Mouse (Mus musculus) layer of hippocampus, postnatal 36 days (tissue): Measurements from ENCODE around the gene Uggt1. TPM values are rescaled to one million over a fixed set of nuclear protein-coding genes. Genes with fewer than 3 reads are reported as not detected.

ENCODE experiments used
- DNase-seq, 2 experiments: peaks; one replicate each; pipeline ENCODE4 v3.0.0; 2022
- total RNA-seq, 2 experiments: library from RNA; stranded (reverse); gene quantifications; 2 replicates each; pipeline ENCODE4 v1.2.3; 2021

Gene Uggt1
- total RNA-seq, 2 experiments from 2014 or later, result 43.9 to 48.1 TPM

DNA sequence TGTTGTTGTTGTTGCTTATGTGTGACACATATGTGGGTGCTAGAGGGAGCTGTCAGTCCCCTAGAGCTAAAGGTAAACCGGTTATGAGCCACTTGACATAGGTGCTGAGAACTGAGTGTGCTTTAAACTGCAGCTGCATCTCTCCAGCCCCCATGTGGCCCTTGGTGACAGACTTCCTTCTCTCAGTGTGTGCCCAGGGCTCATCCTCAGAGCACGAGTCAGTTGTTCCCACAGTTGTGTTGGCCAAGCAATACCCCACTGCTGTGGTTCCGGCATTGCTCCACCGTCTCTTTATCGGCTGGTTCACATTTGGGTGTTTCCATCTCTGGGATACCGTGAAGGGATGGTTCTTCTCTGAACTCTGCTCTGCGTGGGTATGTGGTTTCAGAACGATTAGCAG lies 12.8 kb upstream of the Uggt1 start:
- no peak for DNase-seq

DNA sequence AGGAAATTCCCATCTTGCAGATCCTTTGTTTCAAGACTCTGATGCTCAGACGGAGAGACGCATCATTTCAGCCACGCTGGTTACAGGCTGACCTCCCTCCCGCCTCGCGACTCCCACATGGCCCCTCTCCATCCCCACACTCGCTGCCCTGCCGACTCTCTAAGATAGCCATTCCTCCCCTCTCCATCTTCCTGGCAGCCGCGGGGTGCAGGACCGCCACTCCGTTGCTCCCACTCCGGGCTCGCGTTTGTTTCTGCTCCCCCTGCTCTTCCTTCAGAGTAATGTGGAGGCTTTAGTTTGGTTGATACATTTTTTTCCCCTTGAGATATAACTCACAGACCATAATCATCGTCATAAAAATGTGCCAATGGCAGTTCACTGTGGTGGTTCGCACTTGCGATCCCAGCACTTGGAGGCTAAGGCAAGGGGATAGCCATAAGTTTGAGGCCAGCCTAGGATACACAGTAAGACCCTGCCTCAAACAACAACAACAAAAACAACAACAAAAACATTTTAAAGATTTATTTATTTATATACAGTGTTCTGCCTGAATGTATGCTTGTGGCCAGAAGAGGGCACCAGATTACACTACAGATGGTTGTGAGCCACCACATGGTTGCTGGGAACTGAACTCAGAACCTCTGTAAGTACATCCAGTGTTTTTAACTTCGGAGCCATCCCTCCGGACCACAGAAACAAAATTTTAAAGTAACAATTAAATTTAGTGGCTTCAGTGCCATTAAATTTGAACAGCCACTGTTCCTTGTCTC lies 11.5 kb upstream of the Uggt1 start:
- no peak for DNase-seq

- no peak for DNase-seq
Measured at GRCm38 (mm10) chr1:36254635-36255360, 10.3 kb upstream of the Uggt1 start.

DNA sequence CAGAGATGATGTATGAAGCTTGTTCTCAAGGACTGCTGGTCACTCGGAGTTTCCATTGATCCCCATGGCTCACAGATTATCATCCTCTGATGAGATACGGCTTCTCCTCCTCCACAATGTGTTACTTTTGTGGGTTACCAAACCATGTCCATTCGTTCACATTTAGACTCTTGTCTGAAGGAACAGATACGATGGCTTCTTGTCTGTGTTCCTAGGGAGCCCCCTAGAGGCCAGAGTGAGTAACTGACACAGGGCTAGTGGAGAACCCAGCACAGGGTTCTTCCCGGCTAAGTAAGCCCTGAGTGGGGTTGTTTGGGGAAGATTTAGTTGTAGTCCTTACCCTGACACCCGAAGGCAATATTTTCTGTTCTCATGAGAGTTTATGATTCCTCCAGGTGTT lies 8.3 kb upstream of the Uggt1 start:
- DNase-seq, result peak; percentile 54 to 57

GRCm38 (mm10) chr1:36251426-36251825 lies 6.9 kb upstream of the Uggt1 start:
- no peak for DNase-seq

- DNase-seq, result no peak
Measured at GRCm38 (mm10) chr1:36246688-36247087, 2.2 kb upstream of the Uggt1 start.

DNA sequence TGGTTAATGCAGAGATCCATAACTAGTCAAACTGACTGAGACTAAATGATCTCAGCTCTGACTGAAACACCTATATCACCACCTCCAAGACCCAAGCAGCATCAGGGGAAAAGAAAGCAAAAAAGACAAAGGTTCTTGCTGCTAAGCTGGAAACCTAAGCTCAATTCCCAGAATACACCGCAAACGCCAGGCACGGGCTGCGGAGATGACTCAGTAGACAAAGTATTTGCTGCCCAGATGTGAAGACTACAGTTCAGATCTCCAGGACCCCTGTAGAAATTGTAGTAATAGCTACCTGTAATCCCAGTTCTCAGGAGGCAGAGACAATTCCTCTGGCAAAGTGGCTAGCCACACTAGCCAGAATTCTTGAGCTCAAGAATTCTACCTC lies 302 bp upstream of the Uggt1 start:
- DNase-seq, result no peak

DNA sequence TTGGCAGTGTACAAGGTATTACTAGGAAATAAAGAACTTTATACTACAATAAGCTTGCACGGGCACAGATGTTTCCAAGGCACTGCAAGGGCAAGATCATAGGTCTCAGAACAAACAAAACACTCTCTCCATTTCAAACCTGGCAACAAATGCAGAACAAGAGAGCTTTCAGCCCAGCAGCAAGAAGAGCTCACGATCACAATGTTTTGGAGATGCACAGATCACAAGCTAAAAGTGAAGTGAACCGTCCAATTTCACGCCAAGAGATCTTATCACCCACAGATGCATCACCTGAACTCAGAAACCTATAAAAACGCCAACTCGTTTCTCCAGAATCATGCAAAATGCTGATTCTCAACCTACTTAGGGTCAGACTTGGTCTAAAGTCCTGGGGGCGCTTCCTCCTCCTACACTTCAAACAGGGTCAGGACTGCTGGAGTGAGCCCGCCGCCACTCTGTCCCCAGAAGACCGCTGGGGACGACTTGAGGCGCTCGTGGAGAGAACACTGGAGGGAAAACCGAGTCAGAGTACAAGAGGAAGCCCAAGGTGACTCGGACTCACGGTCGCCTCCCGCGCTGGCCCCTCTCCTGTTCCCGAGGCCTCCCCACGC lies 968 bp downstream of the Uggt1 start:
- no peak for DNase-seq

- DNase-seq, result no peak
Measured at GRCm38 (mm10) chr1:36241903-36242429, 2.6 kb downstream of the Uggt1 start.

DNA sequence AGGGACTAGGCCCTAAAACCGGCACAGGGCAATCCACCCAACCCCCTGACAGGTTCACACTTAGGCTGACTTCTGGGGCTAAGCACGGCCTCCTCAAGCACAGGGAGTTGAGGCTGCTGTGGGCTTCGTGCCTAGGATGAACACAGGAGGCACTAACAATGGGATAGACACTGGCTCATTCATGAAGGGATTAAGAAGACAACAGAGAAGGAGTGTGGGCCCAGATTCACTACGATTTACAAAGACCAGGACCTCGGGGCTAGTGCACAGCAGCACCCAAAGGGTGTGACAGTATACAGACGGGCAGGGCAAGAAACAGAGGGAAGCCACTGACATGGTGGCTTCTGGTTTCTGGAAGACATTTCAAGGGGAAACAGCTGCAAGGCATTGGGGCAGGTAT lies 4.3 kb downstream of the Uggt1 start:
- DNase-seq, result no peak

- no peak for DNase-seq
Measured at GRCm38 (mm10) chr1:36239396-36239795, 5.1 kb downstream of the Uggt1 start.

DNA sequence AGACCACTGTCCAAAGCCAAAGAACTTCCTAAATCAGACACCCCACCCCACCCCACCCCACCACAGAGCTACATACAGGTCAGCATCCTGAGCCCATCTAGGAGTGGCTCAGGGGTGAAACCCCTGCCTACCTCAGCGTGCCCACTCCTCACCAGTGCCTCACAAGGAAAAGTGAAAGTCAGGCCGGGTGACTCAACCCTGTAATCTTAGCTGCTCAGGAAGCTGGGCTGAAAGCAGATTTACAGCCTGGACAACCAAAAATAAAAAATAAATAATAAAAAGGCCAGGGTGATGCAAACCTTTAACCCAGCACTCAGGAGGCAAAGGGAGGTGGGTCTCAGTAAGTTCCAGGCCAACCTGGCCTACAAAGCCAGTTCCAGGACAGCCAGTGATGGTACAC lies 8.7 kb downstream of the Uggt1 start:
- no peak for DNase-seq

- no peak for DNase-seq
Measured at GRCm38 (mm10) chr1:36235057-36235639, 9.4 kb downstream of the Uggt1 start.

- no peak for DNase-seq
Measured at GRCm38 (mm10) chr1:36233218-36233617, 11.3 kb downstream of the Uggt1 start.

DNA sequence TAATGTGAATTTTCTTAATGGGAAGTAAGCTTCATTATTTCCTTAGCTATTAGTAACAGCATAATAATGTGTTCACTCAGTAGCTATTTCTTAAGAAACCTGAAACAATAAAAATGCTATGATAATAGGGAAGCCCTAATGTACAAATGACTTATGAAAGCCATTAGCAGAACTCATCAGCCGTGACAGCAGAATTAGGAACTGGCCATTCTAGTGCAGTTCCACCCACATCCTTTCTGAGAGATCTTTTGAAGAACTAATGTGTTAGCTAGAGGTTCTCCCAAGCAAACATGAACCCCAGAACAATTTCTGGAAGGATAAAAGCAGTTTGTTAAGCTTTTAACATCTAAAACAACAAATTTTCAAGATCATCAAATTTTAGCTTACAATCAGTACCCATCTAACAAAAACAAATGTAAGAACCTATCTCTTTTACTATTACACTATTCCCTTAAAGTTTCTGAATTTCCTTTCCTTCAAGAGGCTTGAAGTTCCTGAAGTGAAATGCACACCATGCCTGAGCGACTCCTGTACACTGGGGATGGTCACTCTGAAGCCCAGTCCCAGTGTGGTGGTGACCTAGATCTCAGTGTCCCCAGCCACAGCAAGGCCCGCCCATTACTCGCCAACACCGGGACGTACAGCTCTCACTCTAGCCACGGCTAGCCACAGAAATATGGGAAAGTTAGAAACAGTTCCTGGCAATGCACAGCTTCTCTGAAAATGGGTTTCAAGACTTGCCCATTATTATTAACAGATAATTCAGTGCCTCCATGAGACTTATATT lies 13.4 kb downstream of the Uggt1 start:
- no peak for DNase-seq

DNA sequence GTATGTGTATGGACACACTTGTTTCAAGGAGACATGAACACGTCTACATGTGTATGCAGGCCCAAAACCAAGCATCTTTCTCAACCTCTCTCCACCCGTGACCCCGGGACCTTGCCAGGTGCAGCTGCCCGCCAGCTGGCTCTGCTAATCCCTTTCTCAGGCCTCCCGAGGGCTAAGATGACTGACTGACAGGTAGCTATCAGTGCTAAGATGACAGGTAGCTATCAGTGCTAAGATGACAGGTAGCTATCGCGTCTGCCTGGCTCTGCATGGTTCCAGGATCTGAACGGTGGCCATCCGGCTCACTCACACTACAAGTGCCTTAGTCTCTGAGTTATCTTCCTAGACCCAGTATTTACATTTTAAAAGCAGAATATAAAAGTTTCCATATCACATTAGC lies 16.1 kb downstream of the Uggt1 start:
- DNase-seq, result no peak

GRCm38 (mm10) chr1:36224648-36225047 lies 19.9 kb downstream of the Uggt1 start:
- no peak for DNase-seq

DNA sequence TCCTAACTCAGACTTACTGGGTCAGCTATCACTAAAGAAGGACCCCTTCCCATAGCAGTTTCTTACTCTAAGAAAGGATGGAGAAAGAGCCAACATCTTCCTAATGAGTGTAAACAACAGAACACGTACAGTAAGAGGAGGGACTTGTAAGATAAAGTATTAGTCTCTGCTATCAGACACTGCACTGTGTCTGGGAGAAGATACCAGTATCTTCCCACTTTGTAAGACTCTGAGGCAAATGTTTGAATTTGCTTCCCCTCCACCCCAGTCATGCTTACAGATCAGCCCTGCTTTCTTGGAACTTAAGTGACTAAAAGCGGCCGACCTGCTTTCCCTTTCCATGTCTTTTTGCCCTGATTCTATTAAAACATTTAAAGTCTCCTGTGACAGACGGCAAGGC lies 30.2 kb downstream of the Uggt1 start:
- no peak for DNase-seq

GRCm38 (mm10) chr1:36201739-36202138 lies 42.8 kb downstream of the Uggt1 start:
- DNase-seq, result no peak

- no peak for DNase-seq
Measured at GRCm38 (mm10) chr1:36194482-36194881, 50.0 kb downstream of the Uggt1 start.

DNA sequence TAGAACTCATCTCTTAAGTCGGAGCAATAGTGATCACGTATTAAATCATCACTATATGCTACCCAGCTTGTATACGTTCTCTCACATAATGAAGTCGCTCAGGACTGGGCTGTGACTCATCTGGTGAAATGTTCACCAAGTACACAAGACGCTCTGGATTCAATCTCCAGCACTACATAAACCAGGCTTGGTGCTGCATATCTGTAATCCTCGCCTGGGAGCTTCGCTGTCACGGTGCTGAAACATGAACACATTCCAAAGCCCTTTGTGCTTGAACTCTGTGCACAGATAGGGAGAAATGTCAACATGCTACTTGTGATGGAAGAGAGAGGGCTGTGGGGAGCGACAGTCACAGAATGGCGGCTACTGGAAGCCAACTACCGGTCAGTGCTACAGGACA lies 52.6 kb downstream of the Uggt1 start:
- DNase-seq, result no peak

GRCm38 (mm10) chr1:36180038-36180437 lies 64.5 kb downstream of the Uggt1 start:
- DNase-seq, result no peak
